Mouse (Mus musculus) lung, postnatal 0 days (tissue): Measurements from ENCODE around the gene Rhobtb1. TPM values are rescaled to one million over a fixed set of nuclear protein-coding genes. Genes with fewer than 3 reads are reported as not detected.
A peak's percentile ranks its signal among the peaks of the same experiment; 100 is the strongest.

Experiments
- ATAC-seq: fragments of 200-750 bp; cut with Nextera tagmentation; 2 replicates; pipeline ENCODE4 v1.8.0; 2017; ENCODE audit warnings: moderate library complexity
- DNase-seq: peaks from one replicate; pipeline ENCODE4 v3.0.0-alpha.2; 2016; ENCODE audit warnings: low spot score
- H3K27ac ChIP-seq: fragments of 300-500 bp; sonication (generic); 2 replicates; pipeline ENCODE4 v1.5.1; 2014; ENCODE audit warnings: antibody characterized with exemption, mild to moderate bottlenecking, low read length, mixed read lengths
- H3K27me3 ChIP-seq: fragments of 300-500 bp; sonication (generic); replicated peaks from 2 replicates; pipeline ENCODE4 v1.6.1; 2014; ENCODE audit warnings: low read length, mixed read lengths; ENCODE audit not compliant: insufficient read depth
- H3K36me3 ChIP-seq: fragments of 300-500 bp; sonication (generic); 2 replicates; pipeline ENCODE4 v1.6.1; 2014; ENCODE audit warnings: low read length, mixed read lengths; ENCODE audit not compliant: insufficient read depth
- H3K4me1 ChIP-seq: fragments of 300-500 bp; sonication (generic); 2 replicates; pipeline ENCODE4 v1.6.1; 2014; ENCODE audit warnings: antibody characterized with exemption, low read depth, low read length, mixed read lengths; ENCODE audit not compliant: insufficient read depth
- H3K4me2 ChIP-seq: fragments of 300-500 bp; sonication (generic); replicated peaks from 2 replicates; pipeline ENCODE4 v1.6.1; 2014; ENCODE audit warnings: low read depth, mild to moderate bottlenecking, low read length, moderate library complexity, mixed read lengths
- H3K4me3 ChIP-seq: fragments of 300-500 bp; sonication (generic); 2 replicates; pipeline ENCODE4 v1.5.1; 2014; ENCODE audit warnings: low read depth, low read length
- H3K9ac ChIP-seq: fragments of 300-500 bp; sonication (generic); replicated peaks from 2 replicates; pipeline ENCODE4 v1.6.1; 2014; ENCODE audit warnings: low read depth, mild to moderate bottlenecking
- H3K9me3 ChIP-seq: fragments of 300-500 bp; sonication (generic); 2 replicates; pipeline ENCODE4 v1.6.1; 2016; ENCODE audit warnings: low read length, mixed read lengths
- CTCF ChIP-seq: IDR thresholded peaks from 2 replicates; pipeline ENCODE4 v1.5.1; 2016; ENCODE audit warnings: antibody characterized with exemption, mild to moderate bottlenecking
- EP300 ChIP-seq: IDR thresholded peaks from 2 replicates; pipeline ENCODE4 v1.6.1; 2016; ENCODE audit warnings: antibody characterized with exemption, mild to moderate bottlenecking, control low read depth
- WGBS: fragments of 180-500 bp; shearing (Covaris S2); extraction: QIAGEN DNeasy Blood & Tissue Kit; methylation state at CpG from one replicate; pipeline ENCODE4 v1.1.7; 2014; 5-methylcytosine and 5-hydroxymethylcytosine counted together
- polyA plus RNA-seq: library from polyadenylated mRNA; unstranded; fragments of >200 nt; fragmentation: Nextera tagmentation; extraction: Ambion mirVana; gene quantifications from 2 replicates; pipeline ENCODE4 v1.2.1, GENCODE M21; 2015

Gene Rhobtb1
- polyA plus RNA-seq, 1 experiment from 2014 or later, result 15.2 TPM

DNA sequence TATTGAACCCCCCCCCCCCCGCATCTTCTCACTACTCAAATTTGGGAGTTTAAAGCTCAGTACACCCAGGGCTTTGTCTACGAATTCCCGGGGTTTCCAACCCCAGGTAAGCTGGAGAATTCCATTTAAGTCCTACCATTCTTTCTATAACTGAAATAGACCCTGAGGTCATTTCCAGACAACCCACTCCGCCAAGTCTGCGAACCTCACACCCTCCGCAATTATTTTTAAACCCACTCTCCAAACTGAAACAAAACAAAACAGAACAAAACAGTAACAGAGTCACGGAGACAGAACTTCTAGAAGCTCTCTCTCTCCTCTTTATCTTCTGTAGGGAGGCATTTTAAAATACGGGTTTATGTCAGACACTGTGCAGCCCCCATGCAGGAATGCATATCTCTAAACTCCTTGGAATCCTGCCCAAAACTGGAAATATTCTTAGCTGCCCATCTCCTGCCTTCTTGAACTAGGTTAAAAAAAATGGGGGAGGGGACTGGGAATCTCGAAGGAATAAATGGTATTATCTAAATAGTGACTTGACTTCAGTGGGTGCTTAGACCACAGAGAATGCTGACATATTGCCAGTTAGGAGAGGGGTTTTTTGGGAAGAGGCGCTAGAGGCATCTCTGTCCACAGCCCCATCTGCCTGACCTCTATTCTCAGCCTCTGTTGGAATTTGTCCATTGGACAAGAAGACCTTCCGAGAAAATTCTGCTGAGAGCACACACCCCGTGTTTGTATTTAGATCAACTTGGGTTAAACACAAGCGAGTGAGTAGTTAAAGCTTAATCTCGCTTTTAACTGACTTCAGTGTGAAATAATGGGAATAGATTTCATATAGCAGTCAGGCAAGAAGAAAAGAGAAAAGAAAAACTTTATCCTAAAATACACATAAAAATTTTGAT is 111.9 kb downstream of the Rhobtb1 start:
- H3K27ac ChIP-seq, result no peak overlapping the region
- no peak; the same call in 1 of the 2 replicates for ATAC-seq
- H3K4me2 ChIP-seq, result peak overlapping the region; percentile 27; the same call in 1 of the 2 replicates
- TF ChIP-seq EP300, result no peak
- TF ChIP-seq CTCF, result no peak
- H3K36me3 ChIP-seq, result no peaks in the 10 kb centered on the region
- H3K9ac ChIP-seq, result no peak overlapping the region
- 42% methylated on average over 14 of the region's 14 CpGs for WGBS
- H3K27me3 ChIP-seq, result no peaks in the 10 kb centered on the region
- no peaks in the 10 kb centered on the region for H3K4me1 ChIP-seq
- DNase-seq, result peak; percentile 46
- H3K4me3 ChIP-seq, result no peak overlapping the region
- no peaks in the 10 kb centered on the region for H3K9me3 ChIP-seq

DNA sequence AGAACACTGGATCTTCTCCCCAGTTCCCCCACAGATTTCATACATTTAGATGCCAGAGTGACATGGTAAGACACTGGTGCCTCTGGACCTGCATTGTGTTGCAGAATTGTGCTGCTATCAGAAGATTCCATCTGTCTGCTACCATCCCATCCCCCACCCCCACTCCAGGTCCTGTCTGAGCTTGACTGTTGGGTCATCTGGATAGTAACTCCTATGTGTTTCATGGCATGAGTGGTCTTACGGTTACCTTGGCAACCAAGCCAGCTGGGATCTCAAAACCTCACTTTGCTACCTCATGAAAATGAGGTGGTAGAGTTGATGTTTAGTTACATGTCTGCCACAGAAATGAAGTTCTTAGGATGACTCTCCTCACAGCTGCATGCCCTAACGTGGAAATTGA is 112.7 kb downstream of the Rhobtb1 start:
- Histone ChIP-seq H3K27me3 (no peaks in the 10 kb centered on the region), H3K4me1 (no peaks in the 10 kb centered on the region), H3K9ac (no peak overlapping the region), H3K27ac (no peak overlapping the region), H3K36me3 (no peaks in the 10 kb centered on the region), H3K4me3 (no peak overlapping the region), H3K4me2 (no peak overlapping the region), H3K9me3 (no peaks in the 10 kb centered on the region)
- TF ChIP-seq EP300 (no peak), CTCF (no peak)
- DNase-seq (no peak), ATAC-seq (no peak)
- WGBS, result 41% methylated on average over 2 of the region's 2 CpGs

DNA sequence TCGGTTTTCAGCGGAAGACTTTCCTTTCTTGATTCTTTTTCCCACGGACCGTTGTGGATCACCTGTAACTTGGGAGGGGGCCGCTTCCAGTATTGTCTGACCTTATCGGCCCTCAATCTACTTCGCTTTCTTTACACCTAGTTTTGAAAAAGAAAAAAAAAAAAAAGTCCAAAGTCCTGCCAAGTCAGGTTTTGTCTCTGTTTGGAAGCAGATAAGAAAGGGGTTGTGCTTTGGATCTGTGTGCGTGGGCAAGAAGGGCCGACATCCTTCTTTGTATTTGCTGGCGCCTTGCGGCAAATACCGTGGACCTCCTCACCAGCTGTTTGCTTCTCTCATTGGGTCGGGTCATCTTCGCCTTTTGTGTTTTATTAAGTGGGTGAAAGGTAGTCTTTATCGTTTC is 114.2 kb downstream of the Rhobtb1 start:
- ATAC-seq, result no peak
- Histone ChIP-seq H3K36me3 (0 out of 2 replicates have a peak, but pooled peaks cover 6% of the 10 kb centered on the region), H3K4me3 (no peak overlapping the region), H3K27ac (no peak overlapping the region), H3K9me3 (no peaks in the 10 kb centered on the region), H3K4me1 (no peaks in the 10 kb centered on the region), H3K9ac (no peak overlapping the region), H3K27me3 (no peaks in the 10 kb centered on the region), H3K4me2 (peak overlapping the region; percentile 25)
- TF ChIP-seq EP300, result no peak
- no peak for TF ChIP-seq CTCF
- WGBS, result 54% methylated on average over 15 of the region's 15 CpGs
- DNase-seq, result no peak

DNA sequence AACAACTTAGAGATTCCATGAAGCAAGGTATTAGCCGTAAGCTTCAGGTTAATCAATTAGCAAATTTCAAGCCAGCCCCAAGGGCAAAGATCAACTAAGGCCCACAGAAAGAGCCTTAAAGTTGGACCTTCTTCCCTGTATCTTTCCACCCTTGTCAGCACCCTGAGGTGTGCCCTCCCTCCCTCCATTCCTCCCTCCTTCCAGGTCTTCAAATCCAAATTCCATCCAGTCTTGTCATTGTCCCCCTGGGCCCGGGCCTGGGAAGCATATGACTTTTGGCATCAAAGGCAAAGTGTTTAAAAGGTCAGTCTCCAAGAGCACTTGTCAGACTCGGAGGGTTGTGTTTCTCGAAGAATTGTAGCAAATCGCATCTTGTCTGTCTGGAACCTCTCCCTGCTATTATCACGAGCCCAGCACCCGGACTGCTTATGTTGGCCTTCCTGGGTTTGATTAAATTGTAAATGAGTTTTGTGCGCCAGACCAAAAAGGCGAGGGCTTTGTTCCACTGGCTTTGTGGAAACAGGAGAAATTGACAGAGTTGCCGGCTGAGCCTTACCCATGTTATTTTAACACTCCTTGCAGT is 116.9 kb downstream of the Rhobtb1 start:
- DNase-seq, result no peak
- 0 out of 2 replicates have a peak, but pooled peaks cover 8% of the 10 kb centered on the region for H3K36me3 ChIP-seq
- no peak overlapping the region for H3K4me3 ChIP-seq
- ATAC-seq, result no peak
- no peak overlapping the region for H3K9ac ChIP-seq
- no peak overlapping the region for H3K27ac ChIP-seq
- no peaks in the 10 kb centered on the region for H3K27me3 ChIP-seq
- TF ChIP-seq EP300 (no peak), CTCF (no peak)
- 68% methylated on average over 10 of the region's 10 CpGs for WGBS
- no peaks in the 10 kb centered on the region for H3K4me1 ChIP-seq
- no peaks in the 10 kb centered on the region for H3K9me3 ChIP-seq
- H3K4me2 ChIP-seq, result no peak overlapping the region

DNA sequence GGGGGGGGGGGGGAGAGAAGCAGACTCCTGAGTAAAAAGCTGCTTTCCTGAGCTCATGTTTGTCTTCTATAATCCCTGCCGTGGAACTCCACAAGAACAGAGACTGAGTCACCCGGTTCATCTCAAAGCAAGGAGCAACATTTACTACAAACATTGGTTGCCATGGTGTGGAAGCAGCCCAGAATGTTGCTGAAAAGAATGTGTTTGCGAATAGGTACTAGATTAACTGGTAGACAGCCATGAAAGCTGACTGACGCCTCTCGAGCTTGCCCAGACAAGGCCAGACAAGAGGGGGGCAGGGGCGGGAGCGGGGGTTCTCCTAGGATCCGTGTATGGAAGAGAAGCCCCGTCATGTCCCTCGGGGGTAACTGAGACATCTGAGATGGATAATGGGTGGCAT is 120.2 kb downstream of the Rhobtb1 start:
- Histone ChIP-seq H3K4me1 (no peaks in the 10 kb centered on the region), H3K4me3 (no peak overlapping the region), H3K36me3 (0 out of 2 replicates have a peak, but pooled peaks cover 8% of the 10 kb centered on the region), H3K27me3 (no peaks in the 10 kb centered on the region), H3K9me3 (no peaks in the 10 kb centered on the region), H3K9ac (no peak overlapping the region), H3K4me2 (no peak overlapping the region), H3K27ac (no peak overlapping the region)
- TF ChIP-seq CTCF (no peak), EP300 (no peak)
- 69% methylated on average over 10 of the region's 10 CpGs for WGBS
- DNase-seq, result peak; percentile 58
- peak; percentile 38 for ATAC-seq

DNA sequence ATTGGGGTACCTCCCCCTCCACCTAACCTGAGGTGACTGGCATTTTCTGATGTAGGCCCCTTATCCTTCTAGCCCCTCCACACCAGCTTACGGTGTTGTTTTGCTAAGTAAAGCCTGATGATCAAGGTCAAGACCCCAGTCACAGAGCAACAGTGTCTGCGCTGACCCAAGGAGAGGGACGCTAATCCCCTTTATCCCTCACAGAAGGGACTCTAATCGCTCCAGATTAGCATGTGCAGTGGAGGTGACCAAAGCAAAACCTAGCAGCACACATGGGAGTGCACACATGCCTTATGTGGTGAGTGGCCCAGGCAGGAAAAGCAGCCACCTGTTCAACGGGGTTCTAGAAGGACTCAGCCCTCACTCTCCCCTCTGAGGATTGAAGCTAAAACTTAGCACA is 123.0 kb downstream of the Rhobtb1 start:
- H3K4me2 ChIP-seq, result no peak overlapping the region
- ATAC-seq (peak; percentile 32), DNase-seq (no peak)
- no peaks in the 10 kb centered on the region for H3K4me1 ChIP-seq
- WGBS, result 67% methylated on average over 5 of the region's 5 CpGs
- H3K36me3 ChIP-seq, result 0 out of 2 replicates have a peak, but pooled peaks cover 14% of the 10 kb centered on the region
- TF ChIP-seq CTCF (no peak), EP300 (no peak)
- no peaks in the 10 kb centered on the region for H3K9me3 ChIP-seq
- H3K9ac ChIP-seq, result no peak overlapping the region
- H3K4me3 ChIP-seq, result no peak overlapping the region
- H3K27ac ChIP-seq, result 0 out of 2 replicates have a peak overlapping the region, but pooled peaks have one; percentile 4
- no peaks in the 10 kb centered on the region for H3K27me3 ChIP-seq
